Mouse (Mus musculus) adrenal gland, postnatal 4 days (tissue): Measurements from ENCODE around the gene Slc9a6. TPM values are rescaled to one million over a fixed set of nuclear protein-coding genes. Genes with fewer than 3 reads are reported as not detected.

Experiments used
- microRNA-seq: library from miRNA; unstranded; fragments of <30 nt; microRNA quantifications from one replicate; pipeline ENCODE4 v1.2.0, GENCODE M21; 2021
- total RNA-seq, 2 experiments: library from RNA; stranded (reverse); gene quantifications; 2 replicates each; pipeline ENCODE4 v1.2.3; 2021

Slc9a6 gene
- total RNA-seq, 2 experiments from 2014 or later, result 20.5 to 25.2 TPM

Small RNA genes lying within 50 kb of the gene (microRNA-seq; reads per million reads assigned to microRNA genes)
- gene Mir5116, result not detected

Other genes with a start within 250 kb of the Slc9a6 start
- gene Smim10l2a, start 235.2 kb upstream of the Slc9a6 start, total RNA-seq, result 1 to 10 TPM; 2.6 to 2.7 TPM
- not detected for gene Gm2174, start 161.8 kb upstream of the Slc9a6 start, total RNA-seq
- gene Ints6l, start 154.9 kb upstream of the Slc9a6 start, total RNA-seq, result 10 to 100 TPM; 47.1 to 60.3 TPM
- gene Gm10477, start 85.0 kb upstream of the Slc9a6 start, total RNA-seq, result not detected
- gene Gm648, start 60.2 kb upstream of the Slc9a6 start, total RNA-seq, result under 1 TPM in 1 of 2 experiments, not detected in 1; 0.28 TPM
- 10 to 100 TPM; 23.4 to 23.6 TPM for gene Mmgt1, start 11.7 kb upstream of the Slc9a6 start, total RNA-seq
- gene Fhl1, start 122.0 kb downstream of the Slc9a6 start, total RNA-seq, result 100 to 1,000 TPM in 1 of 2 experiments, 10 to 100 TPM in 1; 56.5 to 130 TPM
- gene Map7d3, start 212.6 kb downstream of the Slc9a6 start, total RNA-seq, result 1 to 10 TPM; 3.9 to 5.6 TPM